Comparison of ENCODE assay signal across 24 mouse cellular contexts in genomic region chr7:4134911-4135310, GRCm38 (mm10). TPM values are rescaled to one million over a fixed set of nuclear protein-coding genes. Genes with fewer than 3 reads are reported as not detected.
A peak's percentile ranks its signal among the peaks of the same experiment; 100 is the strongest.
DNase-seq lines count a peak whose midpoint lies in the region; ATAC-seq and TF ChIP-seq lines count a peak whose summit lies in the region.
"Had no signal": no experiment of that assay in that cellular context is flagged by ENCODE, and none has a peak within 500 bp of the region (broad histone marks: within the 10 kb centered on the region; RNA-seq: fewer than 3 reads in every experiment).

No protein-coding gene starts in this region.

- DNase-seq in left cerebral cortex, adult 2 months (ENCODE audit: extremely low spot score in 1 of 2, low spot score in 2 of 2) = peak in 1 of 2 experiments; percentile 6
- DNase-seq in left cerebral cortex, adult 11 months (ENCODE audit: low spot score) = no peak
- DNase-seq in midbrain, postnatal 0 days (ENCODE audit: low spot score) = no peak
- DNase-seq in ZHBTc4 (ENCODE audit: low read depth, low spot score) = peak; percentile 57
- no peak for DNase-seq in cerebellum, postnatal 25 days
- DNase-seq: adrenal gland, postnatal 36 days; forebrain, postnatal 0 days; gastrocnemius, postnatal 14 days; heart, adult 18-20 months; heart, postnatal 36 days; kidney, adult 8-10 months; kidney, postnatal 10 days; lung, adult 18-20 months; lung, postnatal 10 days; retina, postnatal 1 day; right cerebral cortex, postnatal 4 days; thymus, postnatal 25 days had no signal

- no peak overlapping the region for H3K4me3 ChIP-seq in left cerebral cortex, adult 2 months
- no peak overlapping the region for H3K4me3 ChIP-seq in midbrain, postnatal 0 days (ENCODE audit: low read depth, low read length)
- H3K4me3 ChIP-seq in midbrain, embryonic 13.5 days (replicated peaks) = no peak overlapping the region
- no peak overlapping the region for H3K4me3 ChIP-seq in hindbrain, embryonic 12.5 days
- H3K4me3 ChIP-seq: heart, embryonic 15.5 days; intestine, embryonic 15.5 days had no signal

- intact Hi-C loops in left cerebral cortex, adult 2 months (cut with DNase I) = loop anchor here (5.0 to 10.0 kb wide), 3 partner anchors 290 to 947 kb away; partner anchors contain the start of genes Epn1 and Ppp1r12c

- no peaks in the 10 kb centered on the region for H3K9me3 ChIP-seq in midbrain, postnatal 0 days (ENCODE audit: low read length)
- H3K9me3 ChIP-seq in midbrain, embryonic 13.5 days = no peaks in the 10 kb centered on the region
- no peaks in the 10 kb centered on the region for H3K9me3 ChIP-seq in hindbrain, embryonic 12.5 days (replicated peaks)
- H3K9me3 ChIP-seq: heart, embryonic 15.5 days; intestine, embryonic 15.5 days had no signal

- H3K4me2 ChIP-seq in midbrain, postnatal 0 days (ENCODE audit: low read depth, low read length, poor library complexity, severe bottlenecking) = no peak overlapping the region
- H3K4me2 ChIP-seq in midbrain, embryonic 13.5 days (replicated peaks) = no peak overlapping the region
- no peak overlapping the region for H3K4me2 ChIP-seq in hindbrain, embryonic 12.5 days (replicated peaks)
- H3K4me2 ChIP-seq: intestine, embryonic 15.5 days had no signal

- H3K27me3 ChIP-seq in midbrain, postnatal 0 days (ENCODE audit: insufficient read depth, low read length) = no peaks in the 10 kb centered on the region
- H3K27me3 ChIP-seq in midbrain, embryonic 13.5 days = no peaks in the 10 kb centered on the region
- no peaks in the 10 kb centered on the region for H3K27me3 ChIP-seq in hindbrain, embryonic 12.5 days
- H3K27me3 ChIP-seq: heart, embryonic 15.5 days; intestine, embryonic 15.5 days had no signal

- peak overlapping the region; percentile 15 for H3K27ac ChIP-seq in left cerebral cortex, adult 2 months
- 0 out of 2 replicates have a peak overlapping the region, but pooled peaks have one; percentile 21 for H3K27ac ChIP-seq in midbrain, postnatal 0 days (ENCODE audit: low read depth, low read length)
- H3K27ac ChIP-seq in midbrain, embryonic 13.5 days = no peak overlapping the region
- no peak overlapping the region for H3K27ac ChIP-seq in hindbrain, embryonic 12.5 days
- H3K27ac ChIP-seq: heart, embryonic 15.5 days; intestine, embryonic 15.5 days had no signal

- H3K36me3 ChIP-seq in midbrain, postnatal 0 days (ENCODE audit: insufficient read depth, low read length) = peaks cover 27% of the 10 kb centered on the region
- peaks cover 34% of the 10 kb centered on the region for H3K36me3 ChIP-seq in midbrain, embryonic 13.5 days
- peaks cover 26% of the 10 kb centered on the region for H3K36me3 ChIP-seq in hindbrain, embryonic 12.5 days

- 81% methylated on average over 5 of the region's 5 CpGs for WGBS in midbrain, postnatal 0 days
- WGBS in midbrain, embryonic 13.5 days = 81% methylated on average over 5 of the region's 5 CpGs
- 86% methylated on average over 5 of the region's 5 CpGs for WGBS in hindbrain, embryonic 12.5 days

- H3K9ac ChIP-seq in midbrain, postnatal 0 days (replicated peaks; ENCODE audit: low read length, poor library complexity, severe bottlenecking) = no peak overlapping the region
- no peak overlapping the region for H3K9ac ChIP-seq in midbrain, embryonic 13.5 days (replicated peaks)
- no peak overlapping the region for H3K9ac ChIP-seq in hindbrain, embryonic 12.5 days
- H3K9ac ChIP-seq: forebrain, postnatal 0 days; heart, embryonic 15.5 days; intestine, embryonic 15.5 days had no signal

- TF ChIP-seq CTCF in left cerebral cortex, adult 2 months (IDR thresholded peaks at IDR 0.05) = no peak
- no peak for TF ChIP-seq CTCF in midbrain, postnatal 0 days (IDR thresholded peaks at IDR 0.05)

- ATAC-seq in midbrain, postnatal 0 days (ENCODE audit: low FRiP score) = no peak
- ATAC-seq in midbrain, embryonic 13.5 days = no peak
- ATAC-seq in hindbrain, embryonic 12.5 days (ENCODE audit: low FRiP score) = no peak
- ATAC-seq: forebrain, postnatal 0 days; hindbrain, embryonic 16.5 days; intestine, embryonic 15.5 days had no signal

- H3K4me1 ChIP-seq in midbrain, postnatal 0 days (ENCODE audit: insufficient read depth, low read length) = peaks cover 6% of the 10 kb centered on the region; the same call in 1 of the 2 replicates
- H3K4me1 ChIP-seq in midbrain, embryonic 13.5 days (replicated peaks) = peaks cover 45% of the 10 kb centered on the region
- H3K4me1 ChIP-seq in hindbrain, embryonic 12.5 days = peaks cover 26% of the 10 kb centered on the region

RNA-seq across cellular contexts. Expression of gene Leng8, which starts 1.9 kb away (rescaled TPM):
- 100 to 1,000 TPM; 178 to 184 TPM for total RNA-seq in left cerebral cortex, adult 2 months (2021)
- 176 and 253 TPM in 2 replicates for total RNA-seq in midbrain, postnatal 0 days (2014; rRNA removed)
- 52.7 and 64.1 TPM in 2 replicates for polyA plus RNA-seq in midbrain, postnatal 0 days (2015; fragmentation: Nextera tagmentation; extraction: Ambion mirVana)
- 84.4 and 97.1 TPM in 2 replicates for polyA plus RNA-seq in midbrain, embryonic 13.5 days (2015; fragmentation: Nextera tagmentation; extraction: Ambion mirVana)
- polyA plus RNA-seq in hindbrain, embryonic 12.5 days (2016; fragmentation: Nextera tagmentation; extraction: Ambion mirVana) = 115 and 118 TPM in 2 replicates

RNA-seq across cellular contexts. Expression of gene Leng9, which starts 15.3 kb away (rescaled TPM):
- 1 to 10 TPM; 6.2 to 6.9 TPM for total RNA-seq in left cerebral cortex, adult 2 months (2021)
- 3.3 and 4.9 TPM in 2 replicates for total RNA-seq in midbrain, postnatal 0 days (2014; rRNA removed)
- 4.7 and 5.3 TPM in 2 replicates for polyA plus RNA-seq in midbrain, postnatal 0 days (2015; fragmentation: Nextera tagmentation; extraction: Ambion mirVana)
- 4.0 and 4.4 TPM in 2 replicates for polyA plus RNA-seq in midbrain, embryonic 13.5 days (2015; fragmentation: Nextera tagmentation; extraction: Ambion mirVana)
- 3.6 and 4.3 TPM in 2 replicates for polyA plus RNA-seq in hindbrain, embryonic 12.5 days (2016; fragmentation: Nextera tagmentation; extraction: Ambion mirVana)

RNA-seq across cellular contexts. Expression of gene Ttyh1, which starts 15.7 kb away (rescaled TPM):
- 100 to 1,000 TPM; 667 to 745 TPM for total RNA-seq in left cerebral cortex, adult 2 months (2021)
- total RNA-seq in midbrain, postnatal 0 days (2014; rRNA removed) = 433 and 742 TPM in 2 replicates
- 186 and 226 TPM in 2 replicates for polyA plus RNA-seq in midbrain, postnatal 0 days (2015; fragmentation: Nextera tagmentation; extraction: Ambion mirVana)
- polyA plus RNA-seq in midbrain, embryonic 13.5 days (2015; fragmentation: Nextera tagmentation; extraction: Ambion mirVana) = 106 and 124 TPM in 2 replicates
- polyA plus RNA-seq in hindbrain, embryonic 12.5 days (2016; fragmentation: Nextera tagmentation; extraction: Ambion mirVana) = 108 and 110 TPM in 2 replicates
- total RNA-seq: monocyte, adult 5-6 weeks had no signal

RNA-seq across cellular contexts. Expression of gene Cdc42ep5, which starts 29.7 kb away (rescaled TPM):
- total RNA-seq in left cerebral cortex, adult 2 months (2021) = 1 to 10 TPM; 1.4 to 1.6 TPM
- total RNA-seq in midbrain, postnatal 0 days (2014; rRNA removed) = 6.6 and 9.7 TPM in 2 replicates
- 8.3 and 8.5 TPM in 2 replicates for polyA plus RNA-seq in midbrain, postnatal 0 days (2015; fragmentation: Nextera tagmentation; extraction: Ambion mirVana)
- 5.1 and 5.2 TPM in 2 replicates for polyA plus RNA-seq in midbrain, embryonic 13.5 days (2015; fragmentation: Nextera tagmentation; extraction: Ambion mirVana)
- 24.2 and 25.7 TPM in 2 replicates for polyA plus RNA-seq in hindbrain, embryonic 12.5 days (2016; fragmentation: Nextera tagmentation; extraction: Ambion mirVana)
- total RNA-seq: megakaryocyte progenitor cell, adult 5-6 weeks; monocyte, adult 5-6 weeks had no signal

Comparison
In these comparisons a context has a peak if more than half of its experiments do, and no peak if none do; other contexts are left out.
1. H3K27ac ChIP-seq: peak in left cerebral cortex, adult 2 months (single experiment) and midbrain, postnatal 0 days (single experiment); none in midbrain, embryonic 13.5 days (single experiment) and hindbrain, embryonic 12.5 days (single experiment).